Mouse (Mus musculus) layer of hippocampus, adult 9-11 months (tissue): ENCODE results near the gene Pkn1.
A peak's percentile ranks its signal among the peaks of the same experiment; 100 is the strongest.

Experiments used
- DNase-seq: peaks from one replicate; pipeline ENCODE4 v3.0.0; 2022

The Pkn1 gene

GRCm38 (mm10) chr8:83698661-83699453 is at the start of gene Pkn1:
Pkn1 (minus strand) TSS chr8:83699179.
- DNase-seq = peak; percentile 70

- no peak for DNase-seq
Measured at GRCm38 (mm10) chr8:83748708-83749107, 49.7 kb upstream of the Pkn1 start.

- no peak for DNase-seq
Measured at GRCm38 (mm10) chr8:83747661-83748346, 48.8 kb upstream of the Pkn1 start.

GRCm38 (mm10) chr8:83744070-83744469 is 45.1 kb upstream of the Pkn1 start:
- no peak for DNase-seq

GRCm38 (mm10) chr8:83742968-83743367 is 44.0 kb upstream of the Pkn1 start:
- no peak for DNase-seq

- no peak for DNase-seq
Measured at GRCm38 (mm10) chr8:83741849-83742655, 43.1 kb upstream of the Pkn1 start.

GRCm38 (mm10) chr8:83740976-83741741 is 42.2 kb upstream of the Pkn1 start, which contains the start of gene Adgre5:
Adgre5 (minus strand) TSS chr8:83741326.
- DNase-seq = no peak

- no peak for DNase-seq
Measured at GRCm38 (mm10) chr8:83740586-83740975, 41.6 kb upstream of the Pkn1 start.

GRCm38 (mm10) chr8:83739711-83740468 is 40.9 kb upstream of the Pkn1 start:
- no peak for DNase-seq

- no peak for DNase-seq
Measured at GRCm38 (mm10) chr8:83738949-83739710, 40.2 kb upstream of the Pkn1 start.

GRCm38 (mm10) chr8:83737852-83738562 is 39.0 kb upstream of the Pkn1 start:
- no peak for DNase-seq

- DNase-seq = no peak
Measured at GRCm38 (mm10) chr8:83737346-83737745, 38.4 kb upstream of the Pkn1 start.

GRCm38 (mm10) chr8:83736681-83737080 is 37.7 kb upstream of the Pkn1 start:
- DNase-seq = no peak

GRCm38 (mm10) chr8:83732919-83733318 is 33.9 kb upstream of the Pkn1 start:
- no peak for DNase-seq

- no peak for DNase-seq
Measured at GRCm38 (mm10) chr8:83731906-83732305, 32.9 kb upstream of the Pkn1 start.

GRCm38 (mm10) chr8:83729009-83729807 is 30.2 kb upstream of the Pkn1 start:
- DNase-seq = no peak

GRCm38 (mm10) chr8:83725521-83726102 is 26.6 kb upstream of the Pkn1 start:
- no peak for DNase-seq

GRCm38 (mm10) chr8:83724697-83725482 is 25.9 kb upstream of the Pkn1 start:
- DNase-seq = peak; percentile 76
